Mouse (Mus musculus) yolk sac, embryonic 10.5 days (tissue): ENCODE measurements around the gene Tmem69.

Source experiments
- DNase-seq: peaks from one replicate; pipeline ENCODE4 v3.0.0-alpha.2; 2017; ENCODE audit warnings: low spot score

The Tmem69 gene

GRCm38 (mm10) chr4:116555413-116556300 lies at the start of gene Tmem69:
TSS of gene Tmem69 (minus strand) at chr4:116555936.
- peak; percentile 81 for DNase-seq

GRCm38 (mm10) chr4:116596978-116597881 lies 41.5 kb upstream of the Tmem69 start:
- DNase-seq = peak; percentile 94

- peak; percentile 6 for DNase-seq
Measured at GRCm38 (mm10) chr4:116596379-116596778, 40.6 kb upstream of the Tmem69 start, which contains the start of gene Ccdc17. TSS of gene Ccdc17 (plus strand) at chr4:116596654.

GRCm38 (mm10) chr4:116595793-116596192 lies 40.1 kb upstream of the Tmem69 start:
- peak; percentile 12 for DNase-seq

- no peak for DNase-seq
Measured at GRCm38 (mm10) chr4:116558151-116558882, 2.6 kb upstream of the Tmem69 start.

GRCm38 (mm10) chr4:116557306-116558121 lies 1.8 kb upstream of the Tmem69 start, which contains the start of gene Gpbp1l1:
TSS of gene Gpbp1l1 (plus strand) at chr4:116557658.
- peak; percentile 97 for DNase-seq

GRCm38 (mm10) chr4:116556561-116557305 lies 997 bp upstream of the Tmem69 start:
- peak; percentile 93 for DNase-seq

GRCm38 (mm10) chr4:116553035-116553434 lies 2.7 kb downstream of the Tmem69 start:
- no peak for DNase-seq

- no peak for DNase-seq
Measured at GRCm38 (mm10) chr4:116550432-116550831, 5.3 kb downstream of the Tmem69 start.

- no peak for DNase-seq
Measured at GRCm38 (mm10) chr4:116537737-116538136, 18.0 kb downstream of the Tmem69 start.

- DNase-seq = no peak
Measured at GRCm38 (mm10) chr4:116536351-116536750, 19.4 kb downstream of the Tmem69 start.

- no peak for DNase-seq
Measured at GRCm38 (mm10) chr4:116531109-116531508, 24.6 kb downstream of the Tmem69 start.

- DNase-seq = peak; percentile 94
Measured at GRCm38 (mm10) chr4:116507425-116508218, 48.1 kb downstream of the Tmem69 start, which contains the start of gene Ipp. TSS of gene Ipp (plus strand) at chr4:116507549.

GRCm38 (mm10) chr4:116506886-116507424 lies 48.8 kb downstream of the Tmem69 start:
- DNase-seq = no peak
